Mouse (Mus musculus): ENCODE results near the gene Hcar2. TPM values are rescaled to one million over a fixed set of nuclear protein-coding genes. Genes with fewer than 3 reads are reported as not detected.

Gene Hcar2
- total RNA-seq, 4 experiments from 2014 or later = 0.33 to 5.8 (median 5.2) TPM; not detected in 1

DNA sequence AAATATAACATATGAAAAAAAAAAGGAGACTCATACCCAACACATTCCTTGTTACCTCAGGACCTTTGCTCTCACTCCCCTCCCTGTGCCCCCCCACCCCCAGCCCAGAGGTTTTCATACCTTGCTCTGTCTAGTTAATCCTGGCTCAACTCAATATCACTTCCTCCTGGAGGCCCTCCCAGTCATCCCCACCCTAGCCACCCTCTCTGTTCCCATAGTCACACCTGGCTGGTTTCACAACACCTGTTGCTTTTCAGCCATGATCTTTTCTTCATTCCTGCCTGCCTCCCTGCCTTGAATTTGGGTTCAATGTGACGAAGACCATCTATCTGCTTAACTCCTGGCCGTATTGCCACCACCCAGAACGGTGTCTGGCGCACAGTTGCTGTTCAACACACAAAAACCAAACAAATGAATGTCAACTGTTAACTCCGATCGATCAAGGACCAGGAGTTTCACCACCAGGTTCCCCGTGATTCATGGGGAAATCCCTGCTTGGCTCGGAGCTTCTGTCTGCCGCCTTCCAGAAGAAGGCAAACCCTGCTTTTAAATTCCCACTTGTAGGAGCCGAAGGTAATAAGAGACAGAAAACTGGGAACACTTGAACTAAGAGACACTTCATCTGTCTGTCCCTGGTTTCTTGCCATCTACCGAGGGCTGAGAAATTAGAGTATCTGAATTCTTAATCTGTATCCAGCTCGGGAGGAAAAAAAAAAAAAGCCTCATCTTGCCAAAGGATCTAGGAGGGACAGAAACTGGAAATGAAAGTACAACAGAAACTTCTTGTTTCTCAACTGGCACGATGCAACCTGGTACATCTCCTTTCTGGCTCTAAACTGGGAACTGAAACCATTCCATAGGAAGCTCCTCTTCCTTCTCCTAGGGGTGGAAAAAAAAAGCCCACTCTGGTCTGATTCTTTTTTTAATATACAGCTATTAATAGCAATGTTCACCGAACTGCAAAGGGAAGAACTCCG lies 2.6 kb downstream of the Hcar2 start:
- no peak for DNase-seq (ENCODE audit: low spot score in 2 of 2)

- DNase-seq (ENCODE audit: low spot score in 2 of 2) = no peak
These were observed 6.5 kb downstream of the Hcar2 start for GRCm38 (mm10) chr5:123858798-123859197.

GRCm38 (mm10) chr5:123854511-123854910 lies 10.8 kb downstream of the Hcar2 start:
- no peak for DNase-seq (ENCODE audit: low spot score in 2 of 2)

GRCm38 (mm10) chr5:123853877-123854504 lies 11.3 kb downstream of the Hcar2 start:
- no peak for DNase-seq (ENCODE audit: low spot score in 2 of 2)

- no peak for DNase-seq (ENCODE audit: low spot score in 2 of 2)
These were observed 13.9 kb downstream of the Hcar2 start for GRCm38 (mm10) chr5:123851398-123851797.

DNA sequence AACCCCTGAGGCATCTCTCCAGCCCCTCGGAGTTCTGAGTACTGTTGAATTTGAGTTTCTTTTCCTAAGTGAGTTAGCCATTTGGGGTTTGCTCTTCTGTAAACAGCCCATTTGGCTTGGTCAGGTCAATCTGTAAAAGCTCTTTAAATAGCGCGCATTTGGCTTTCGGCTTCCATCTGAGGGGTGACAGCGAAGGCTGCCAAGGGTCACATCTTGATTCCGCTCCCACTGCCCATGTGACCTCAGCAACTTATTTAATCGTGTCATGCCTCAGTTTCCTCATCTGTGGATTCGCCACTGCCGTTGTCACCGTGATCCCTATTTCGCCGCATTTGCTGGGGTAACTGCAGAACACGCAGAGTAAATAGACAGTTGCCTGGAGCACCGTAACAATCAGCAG lies 21.0 kb downstream of the Hcar2 start:
- DNase-seq (ENCODE audit: low spot score in 2 of 2) = no peak

GRCm38 (mm10) chr5:123843816-123844215 lies 21.5 kb downstream of the Hcar2 start:
- DNase-seq (ENCODE audit: low spot score in 2 of 2) = no peak

- no peak for DNase-seq (ENCODE audit: low spot score in 2 of 2)
These were observed 22.4 kb downstream of the Hcar2 start for GRCm38 (mm10) chr5:123842935-123843282.

DNA sequence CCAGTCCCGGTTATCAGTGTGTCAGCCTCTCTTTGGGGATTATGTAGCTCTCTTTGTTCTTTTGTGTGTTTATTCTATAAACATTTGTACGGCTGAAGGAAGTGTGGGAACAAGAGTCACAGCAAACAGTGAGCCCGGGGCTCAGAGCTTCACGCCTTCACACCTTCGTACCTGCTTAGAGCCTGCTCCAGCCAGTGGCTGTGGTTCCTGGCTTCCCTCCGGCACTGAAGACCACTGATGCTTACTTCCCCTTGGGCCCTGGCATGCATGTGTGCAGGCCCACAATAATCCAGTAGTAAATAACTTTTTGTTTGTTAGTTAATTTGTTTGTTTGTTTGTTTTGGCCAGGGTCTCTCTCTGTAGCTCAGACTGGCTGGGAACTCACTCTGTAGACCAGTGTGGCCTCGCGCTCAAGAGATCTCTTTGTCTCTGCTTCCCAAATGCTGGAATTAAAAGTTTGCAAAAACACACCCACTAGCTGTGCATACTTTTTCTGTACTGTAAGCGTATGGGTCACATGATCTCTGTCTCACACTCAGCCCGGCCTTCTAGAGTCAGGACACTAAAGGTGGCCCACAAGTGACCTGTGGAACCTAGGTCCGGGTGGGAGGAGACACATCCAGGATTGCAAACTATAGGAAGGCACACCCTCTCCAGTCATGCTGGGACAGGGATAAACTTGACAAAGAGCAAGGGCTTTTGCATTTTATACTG lies 22.9 kb downstream of the Hcar2 start:
- no peak for DNase-seq (ENCODE audit: low spot score in 2 of 2)

DNA sequence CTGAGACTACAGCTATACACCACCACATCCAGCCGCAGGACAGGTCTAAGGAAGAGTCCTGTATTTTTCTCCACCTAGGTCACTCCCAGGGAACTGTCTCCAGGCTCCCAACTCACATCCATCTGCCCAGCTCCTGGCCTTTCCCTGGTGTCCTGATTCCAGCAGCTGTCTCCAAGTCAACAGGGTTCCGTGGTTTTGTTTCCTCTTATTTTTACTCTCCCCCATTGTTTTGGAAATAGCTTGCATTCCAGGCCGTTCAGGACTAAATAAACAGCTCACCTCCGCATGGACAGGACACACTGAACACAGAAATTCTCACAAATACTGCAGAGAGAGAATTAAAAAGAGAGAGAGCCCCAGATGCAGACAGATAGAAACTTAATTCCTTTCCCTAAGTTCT lies 27.9 kb downstream of the Hcar2 start:
- DNase-seq (ENCODE audit: low spot score in 2 of 2) = no peak

- no peak for DNase-seq (ENCODE audit: low spot score in 2 of 2)
These were observed 30.5 kb downstream of the Hcar2 start for GRCm38 (mm10) chr5:123834836-123835235.

- no peak for DNase-seq (ENCODE audit: low spot score in 2 of 2)
These were observed 33.0 kb downstream of the Hcar2 start for GRCm38 (mm10) chr5:123832309-123832708.

- peak; percentile 47 to 49 for DNase-seq (ENCODE audit: low spot score in 2 of 2)
These were observed 37.6 kb downstream of the Hcar2 start for GRCm38 (mm10) chr5:123827659-123828091.

GRCm38 (mm10) chr5:123822706-123823105 lies 42.6 kb downstream of the Hcar2 start:
- DNase-seq (ENCODE audit: low spot score in 2 of 2) = no peak

GRCm38 (mm10) chr5:123821264-123821571 lies 44.1 kb downstream of the Hcar2 start:
- no peak for DNase-seq (ENCODE audit: low spot score in 2 of 2)

DNA sequence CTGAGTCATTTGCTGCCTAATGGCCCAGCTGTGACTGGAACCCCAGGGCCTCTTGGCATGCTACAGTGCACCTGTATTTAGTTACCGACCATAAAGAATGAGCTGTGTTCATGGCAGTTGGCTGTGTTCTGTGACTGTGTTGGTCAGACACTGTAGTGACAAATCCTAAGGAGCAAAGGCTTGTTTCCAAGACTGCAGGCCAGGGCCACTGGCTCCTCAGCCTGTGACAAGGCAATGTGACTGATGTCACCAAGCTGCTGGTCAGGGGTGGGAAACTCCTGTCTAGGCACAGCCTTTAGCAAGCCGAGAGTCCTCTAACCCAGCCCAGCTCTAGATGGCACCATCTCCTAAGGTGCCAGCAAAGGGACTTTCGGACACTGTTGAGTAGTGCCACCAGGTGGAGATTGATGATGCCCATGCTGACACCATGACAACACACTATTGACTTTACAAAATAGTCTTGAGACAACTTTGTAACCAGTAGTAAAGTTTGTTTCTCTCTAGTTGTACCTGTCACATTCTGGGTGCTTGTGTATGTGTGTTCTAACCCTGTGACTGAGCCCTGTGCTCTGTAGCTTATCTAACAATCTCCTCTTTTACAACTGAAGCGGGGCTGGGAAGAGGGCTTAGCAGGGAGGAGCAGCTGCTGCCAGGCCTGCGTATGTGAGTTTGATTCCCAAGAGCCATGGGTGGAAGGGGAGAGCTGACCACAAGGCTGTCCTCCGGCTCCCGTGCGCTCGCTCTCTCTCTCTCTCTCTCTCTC lies 44.6 kb downstream of the Hcar2 start:
- DNase-seq (ENCODE audit: low spot score in 2 of 2) = no peak

- DNase-seq (ENCODE audit: low spot score in 2 of 2) = peak; percentile 52
These were observed 46.2 kb downstream of the Hcar2 start for GRCm38 (mm10) chr5:123818941-123819577.

- no peak for DNase-seq (ENCODE audit: low spot score in 2 of 2)
These were observed 48.4 kb downstream of the Hcar2 start for GRCm38 (mm10) chr5:123816891-123817290.

Data from layer of hippocampus, adult 8-10 months (tissue).